Mouse (Mus musculus): ENCODE data around the gene Kif26b.

Gene Kif26b

GRCm38 (mm10) chr1:178848380-178849106 lies 319.6 kb downstream of the Kif26b start:
- 82% methylated on average over 5 of the region's 5 CpGs for WGBS

GRCm38 (mm10) chr1:178850569-178850968 lies 321.6 kb downstream of the Kif26b start:
- WGBS = 85% methylated on average over 1 of the region's 1 CpGs

GRCm38 (mm10) chr1:178854936-178855335 lies 326.0 kb downstream of the Kif26b start:
- 93% methylated on average over 4 of the region's 4 CpGs for WGBS

- WGBS = 70% methylated on average over 6 of the region's 6 CpGs
Measured at GRCm38 (mm10) chr1:178855974-178856373, 327.0 kb downstream of the Kif26b start.

GRCm38 (mm10) chr1:178860671-178861391 lies 331.9 kb downstream of the Kif26b start:
- 69% methylated on average over 8 of the region's 8 CpGs for WGBS

- 34% methylated on average over 8 of the region's 8 CpGs for WGBS
Measured at GRCm38 (mm10) chr1:178861392-178861762, 332.5 kb downstream of the Kif26b start.

- WGBS = 89% methylated on average over 6 of the region's 6 CpGs
Measured at GRCm38 (mm10) chr1:178863756-178864155, 334.8 kb downstream of the Kif26b start.

- 92% methylated on average over 4 of the region's 4 CpGs for WGBS
Measured at GRCm38 (mm10) chr1:178864297-178864696, 335.4 kb downstream of the Kif26b start.

GRCm38 (mm10) chr1:178866757-178867156 lies 337.8 kb downstream of the Kif26b start:
- 87% methylated on average over 4 of the region's 4 CpGs for WGBS

GRCm38 (mm10) chr1:178871055-178871454 lies 342.1 kb downstream of the Kif26b start:
- WGBS = 69% methylated on average over 3 of the region's 3 CpGs

GRCm38 (mm10) chr1:178876926-178877325 lies 348.0 kb downstream of the Kif26b start:
- WGBS = 91% methylated on average over 2 of the region's 2 CpGs

GRCm38 (mm10) chr1:178878676-178879075 lies 349.8 kb downstream of the Kif26b start:
- WGBS = 92% methylated on average over 1 of the region's 1 CpGs

- 76% methylated on average over 7 of the region's 7 CpGs for WGBS
Measured at GRCm38 (mm10) chr1:178880905-178881304, 352.0 kb downstream of the Kif26b start.

- 63% methylated on average over 5 of the region's 5 CpGs for WGBS
Measured at GRCm38 (mm10) chr1:178886671-178887070, 357.7 kb downstream of the Kif26b start.

- 77% methylated on average over 6 of the region's 6 CpGs for WGBS
Measured at GRCm38 (mm10) chr1:178892376-178892775, 363.5 kb downstream of the Kif26b start.

- WGBS = 81% methylated on average over 11 of the region's 11 CpGs
Measured at GRCm38 (mm10) chr1:178893229-178894080, 364.5 kb downstream of the Kif26b start.

- 84% methylated on average over 3 of the region's 3 CpGs for WGBS
Measured at GRCm38 (mm10) chr1:178894081-178894401, 365.1 kb downstream of the Kif26b start.

GRCm38 (mm10) chr1:178895674-178896073 lies 366.7 kb downstream of the Kif26b start:
- 95% methylated on average over 4 of the region's 4 CpGs for WGBS

- WGBS = 67% methylated on average over 14 of the region's 14 CpGs
Measured at GRCm38 (mm10) chr1:178910951-178911350, 382.0 kb downstream of the Kif26b start.

- 49% methylated on average over 6 of the region's 6 CpGs for WGBS
Measured at GRCm38 (mm10) chr1:178912936-178913716, 384.2 kb downstream of the Kif26b start.

GRCm38 (mm10) chr1:178915056-178915455 lies 386.1 kb downstream of the Kif26b start:
- 78% methylated on average over 12 of the region's 12 CpGs for WGBS

Data from cerebral cortex, adult 2 months (tissue).